Comparison of ENCODE assay signal across 26 mouse cellular contexts in the genomic region with DNA sequence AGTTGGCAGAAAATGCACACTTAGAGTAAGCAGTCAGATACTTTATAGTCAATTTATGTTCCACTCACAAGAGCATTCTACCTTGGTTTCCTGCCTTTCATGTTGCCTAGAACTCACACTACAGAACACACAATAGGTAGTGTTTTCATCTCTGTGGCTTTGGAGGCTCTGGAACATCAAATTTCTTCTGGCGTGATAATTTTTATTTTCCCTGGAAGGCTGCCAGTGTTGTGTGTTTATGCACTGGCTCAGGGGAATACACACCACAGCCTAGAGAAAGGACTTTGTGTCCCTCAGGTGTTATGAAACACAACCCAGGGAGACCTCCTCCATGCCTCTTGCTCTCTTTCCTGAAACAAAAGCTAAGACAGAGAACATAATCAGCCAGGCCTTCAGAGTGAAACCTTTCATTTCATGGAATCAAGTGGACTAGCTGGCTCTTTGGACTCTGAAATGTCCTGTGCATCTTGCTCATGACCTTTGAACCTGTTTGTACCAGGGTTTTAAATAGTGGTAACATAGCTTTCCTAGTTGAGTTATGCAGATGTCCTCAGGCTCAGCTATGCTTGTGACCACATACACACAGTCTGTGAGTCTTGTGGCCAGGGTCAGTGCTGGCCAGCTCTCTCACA. TPM values are rescaled to one million over a fixed set of nuclear protein-coding genes. Genes with fewer than 3 reads are reported as not detected.
A peak's percentile ranks its signal among the peaks of the same experiment; 100 is the strongest.
DNase-seq lines count a peak whose midpoint lies in the region; ATAC-seq and TF ChIP-seq lines count a peak whose summit lies in the region.
"Had no signal": no experiment of that assay in that cellular context is flagged by ENCODE, and none has a peak within 500 bp of the region (broad histone marks: within the 10 kb centered on the region; RNA-seq: fewer than 3 reads in every experiment).

No protein-coding gene starts in this region.

- TF ChIP-seq CTCF in gastrocnemius, adult 2 months (IDR thresholded peaks at IDR 0.05), result no peak
- TF ChIP-seq CTCF in liver, adult 2 months (IDR thresholded peaks at IDR 0.05; ENCODE audit: low read depth, low read length), result no peak

- no peak overlapping the region for H3K4me2 ChIP-seq in hindbrain, embryonic 16.5 days (ENCODE audit: low read length)
- H3K4me2 ChIP-seq: heart, embryonic 15.5 days; hindbrain, embryonic 15.5 days; limb, embryonic 13.5 days; lung, embryonic 14.5 days; midbrain, embryonic 12.5 days; neural tube, embryonic 13.5 days had no signal

- H3K4me1 ChIP-seq in liver, adult 2 months (ENCODE audit: control insufficient read depth, insufficient read depth, low read length), result peaks cover 8% of the 10 kb centered on the region
- H3K4me1 ChIP-seq in hindbrain, embryonic 16.5 days (ENCODE audit: control insufficient read depth, insufficient read depth, low read depth, low read length), result no peaks in the 10 kb centered on the region
- H3K4me1 ChIP-seq: embryonic facial prominence, embryonic 10.5 days; hindbrain, embryonic 15.5 days; midbrain, embryonic 12.5 days; neural tube, embryonic 13.5 days had no signal

- H3K4me3 ChIP-seq in gastrocnemius, adult 2 months, result no peak overlapping the region
- H3K4me3 ChIP-seq in liver, adult 2 months (ENCODE audit: insufficient read depth, low read depth, low read length), result no peak overlapping the region
- no peak overlapping the region for H3K4me3 ChIP-seq in hindbrain, embryonic 16.5 days (ENCODE audit: low read length)
- H3K4me3 ChIP-seq: embryonic facial prominence, embryonic 10.5 days; heart, embryonic 15.5 days; hindbrain, embryonic 15.5 days; limb, embryonic 13.5 days; midbrain, embryonic 12.5 days; neural tube, embryonic 13.5 days had no signal

- H3K9ac ChIP-seq in liver, adult 2 months (ENCODE audit: low read depth, low read length), result no peak overlapping the region
- no peak overlapping the region for H3K9ac ChIP-seq in hindbrain, embryonic 16.5 days (ENCODE audit: low read depth, low read length)
- H3K9ac ChIP-seq: heart, embryonic 15.5 days; hindbrain, embryonic 15.5 days; limb, embryonic 13.5 days; lung, embryonic 14.5 days; midbrain, embryonic 12.5 days; neural tube, embryonic 13.5 days had no signal

- H3K9me3 ChIP-seq in hindbrain, embryonic 16.5 days (ENCODE audit: control insufficient read depth, low read length), result no peaks in the 10 kb centered on the region
- H3K9me3 ChIP-seq: embryonic facial prominence, embryonic 10.5 days; G1E; heart, embryonic 15.5 days; hindbrain, embryonic 15.5 days; limb, embryonic 13.5 days; midbrain, embryonic 12.5 days; neural tube, embryonic 13.5 days had no signal

- intact Hi-C loops in gastrocnemius, adult 2 months (cut with DNase I), result no loop called here

- H3K27me3 ChIP-seq in liver, adult 2 months (ENCODE audit: control insufficient read depth, insufficient read depth, low read length), result no peaks in the 10 kb centered on the region
- no peaks in the 10 kb centered on the region for H3K27me3 ChIP-seq in hindbrain, embryonic 16.5 days (replicated peaks; ENCODE audit: control insufficient read depth, insufficient read depth, low read length)
- H3K27me3 ChIP-seq: heart, embryonic 15.5 days; hindbrain, embryonic 15.5 days; limb, embryonic 13.5 days; midbrain, embryonic 12.5 days; neural tube, embryonic 13.5 days had no signal

- no peaks in the 10 kb centered on the region for H3K36me3 ChIP-seq in liver, adult 2 months (ENCODE audit: control insufficient read depth, insufficient read depth, low read length)
- no peaks in the 10 kb centered on the region for H3K36me3 ChIP-seq in hindbrain, embryonic 16.5 days (ENCODE audit: control insufficient read depth, insufficient read depth, low read length)
- H3K36me3 ChIP-seq: embryonic facial prominence, embryonic 10.5 days; G1E; heart, embryonic 15.5 days; hindbrain, embryonic 15.5 days; limb, embryonic 13.5 days; midbrain, embryonic 12.5 days; neural tube, embryonic 13.5 days had no signal

- WGBS in liver, adult 2 months, result 8% methylated on average over 1 of the region's 1 CpGs
- 58% methylated on average over 1 of the region's 1 CpGs for WGBS in hindbrain, embryonic 16.5 days

- ATAC-seq in hindbrain, embryonic 16.5 days, result no peak
- ATAC-seq: activated CD4-positive, CD25-positive, alpha-beta regulatory T cell, adult 4 months had no signal

- H3K79me2 ChIP-seq in liver, adult 2 months (ENCODE audit: control insufficient read depth, insufficient read depth, low read length), result no peaks in the 10 kb centered on the region

- DNase-seq in gastrocnemius, adult 2 months, result no peak
- DNase-seq in gastrocnemius, postnatal 4 days (ENCODE audit: low spot score in 2 of 2), result no peak
- peak; percentile 85 for DNase-seq in liver, adult 2 months (ENCODE audit: extremely low read depth, low read depth, low spot score)
- no peak for DNase-seq in liver
- DNase-seq in CD4-positive helper T cell, adult 2 months (ENCODE audit: low read depth, low spot score), result peak; percentile 24
- DNase-seq in kidney, postnatal 14 days, result peak; percentile 55
- no peak for DNase-seq in embryo, embryonic 10.5 days (ENCODE audit: low spot score)
- DNase-seq: adrenal gland, postnatal 36 days; cerebellum, adult 11-12 months; heart, postnatal 4 days; right cerebral cortex, adult 18-20 months; thymus, postnatal 25 days had no signal

- peak overlapping the region; percentile 16 for H3K27ac ChIP-seq in gastrocnemius, adult 2 months
- peak overlapping the region; percentile 85 for H3K27ac ChIP-seq in liver, adult 2 months (replicated peaks; ENCODE audit: insufficient read depth, low read depth, low read length)
- no peak overlapping the region for H3K27ac ChIP-seq in hindbrain, embryonic 16.5 days (ENCODE audit: low read depth, low read length)
- H3K27ac ChIP-seq: embryonic facial prominence, embryonic 10.5 days; heart, embryonic 15.5 days; hindbrain, embryonic 15.5 days; limb, embryonic 13.5 days; midbrain, embryonic 12.5 days; neural tube, embryonic 13.5 days had no signal

- no peak for TF ChIP-seq POLR2A in liver, adult 2 months (IDR thresholded peaks at IDR 0.05; ENCODE audit: extremely low read depth, insufficient read depth, low read length)

RNA-seq across cellular contexts. Expression of gene Ldhb, which starts 20.3 kb away (rescaled TPM):
- total RNA-seq in gastrocnemius, adult 2 months (2021), result 1,000 to 10,000 TPM in 1 of 2 experiments, 100 to 1,000 TPM in 1; 299 to 1,071 TPM
- total RNA-seq in gastrocnemius, postnatal 4 days (2021), result 100 to 1,000 TPM; 162 to 170 TPM
- total RNA-seq in liver, adult 2 months (2014; rRNA removed), result 3.9 and 4.2 TPM in 2 replicates
- polyA plus RNA-seq in liver, adult 2 months (2012; rRNA removed), result 2.6 and 2.8 TPM in 2 replicates
- polyA plus RNA-seq in hindbrain, embryonic 16.5 days (2015; fragmentation: Nextera tagmentation; extraction: Ambion mirVana), result 534 and 590 TPM in 2 replicates
- total RNA-seq: G1E had no signal
- polyA plus RNA-seq: G1E had no signal

RNA-seq across cellular contexts. Expression of gene Kcnj8, which starts 43.4 kb away (rescaled TPM):
- 1 to 10 TPM; 8.2 to 8.4 TPM for total RNA-seq in gastrocnemius, adult 2 months (2021)
- 10 to 100 TPM; 21.0 to 21.2 TPM for total RNA-seq in gastrocnemius, postnatal 4 days (2021)
- 4.2 and 6.9 TPM in 2 replicates for total RNA-seq in liver, adult 2 months (2014; rRNA removed)
- polyA plus RNA-seq in liver, adult 2 months (2012; rRNA removed), result 1.8 and 3.0 TPM in 2 replicates
- 14.8 and 15.3 TPM in 2 replicates for polyA plus RNA-seq in hindbrain, embryonic 16.5 days (2015; fragmentation: Nextera tagmentation; extraction: Ambion mirVana)
- total RNA-seq: granulocyte monocyte progenitor cell, adult 5-6 weeks had no signal
- polyA plus RNA-seq: G1E had no signal

RNA-seq across cellular contexts. Expression of gene Gys2, which starts 55.1 kb away (rescaled TPM):
- total RNA-seq in gastrocnemius, adult 2 months (2021), result not detected
- total RNA-seq in gastrocnemius, postnatal 4 days (2021), result under 1 TPM in 1 of 2 experiments, not detected in 1; 0.23 TPM
- total RNA-seq in liver, adult 2 months (2014; rRNA removed), result 171 and 184 TPM in 2 replicates
- 43.1 and 51.7 TPM in 2 replicates for polyA plus RNA-seq in liver, adult 2 months (2012; rRNA removed)
- polyA plus RNA-seq in hindbrain, embryonic 16.5 days (2015; fragmentation: Nextera tagmentation; extraction: Ambion mirVana), result 0.08 and 0.09 TPM in 2 replicates
- total RNA-seq: G1E; granulocyte monocyte progenitor cell, adult 5-6 weeks; heart, postnatal 4 days; left cerebral cortex, postnatal 10 days had no signal
- polyA plus RNA-seq: activated CD4-positive, CD25-positive, alpha-beta regulatory T cell, adult 4 months; embryonic facial prominence, embryonic 10.5 days; forebrain, embryonic 11.5 days; G1E; heart, embryonic 15.5 days; hindbrain, embryonic 15.5 days; limb, embryonic 13.5 days; lung, embryonic 14.5 days; midbrain, embryonic 12.5 days; neural tube, embryonic 13.5 days; small intestine, adult 2 months had no signal

Comparison
In these comparisons a context has a peak if more than half of its experiments do, and no peak if none do; other contexts are left out.
1. DNase-seq: peak in liver, adult 2 months (single experiment), CD4-positive helper T cell, adult 2 months (single experiment) and kidney, postnatal 14 days (single experiment); none in gastrocnemius, adult 2 months (single experiment), gastrocnemius, postnatal 4 days (0 of 2), liver (single experiment) and embryo, embryonic 10.5 days (single experiment).
2. RNA of gene Ldhb, which starts 20.3 kb away (total RNA-seq): 299 to 1,071 TPM in gastrocnemius, adult 2 months and 162 to 170 TPM in gastrocnemius, postnatal 4 days; 3.9 to 4.2 TPM in liver, adult 2 months; every median in the first group is over 10 times any median in the second.
3. RNA of gene Gys2, which starts 55.1 kb away (total RNA-seq): 171 to 184 TPM in liver, adult 2 months; 0.23 TPM in gastrocnemius, postnatal 4 days and not detected in gastrocnemius, adult 2 months; every median in the first group is over 100 times any median in the second.